Mouse (Mus musculus) embryonic facial prominence, embryonic 12.5 days (tissue): ENCODE results near the gene Asic4. TPM values are rescaled to one million over a fixed set of nuclear protein-coding genes. Genes with fewer than 3 reads are reported as not detected.

Experiments used
- ATAC-seq: fragments of 200-750 bp; cut with Nextera tagmentation; 2 replicates; pipeline ENCODE4 v1.8.0; 2017; ENCODE audit not compliant: insufficient number of reproducible peaks, insufficient read depth, low FRiP score, low TSS enrichment
- H3K27ac ChIP-seq: fragments of 300-500 bp; sonication (generic); 2 replicates; pipeline ENCODE4 v1.5.1; 2016; ENCODE audit warnings: mild to moderate bottlenecking
- H3K27me3 ChIP-seq: fragments of 300-500 bp; sonication (generic); 2 replicates; pipeline ENCODE4 v1.6.1; 2016; ENCODE audit warnings: mild to moderate bottlenecking, moderate library complexity
- H3K36me3 ChIP-seq: fragments of 300-500 bp; sonication (generic); 2 replicates; pipeline ENCODE4 v1.6.1; 2016; ENCODE audit warnings: mild to moderate bottlenecking
- H3K4me1 ChIP-seq: fragments of 300-500 bp; sonication (generic); 2 replicates; pipeline ENCODE4 v1.6.1; 2016
- H3K4me2 ChIP-seq: fragments of 300-500 bp; sonication (generic); replicated peaks from 2 replicates; pipeline ENCODE4 v1.6.1; 2016; ENCODE audit warnings: mild to moderate bottlenecking, moderate library complexity
- H3K4me3 ChIP-seq: fragments of 300-500 bp; sonication (generic); 2 replicates; pipeline ENCODE4 v1.5.1; 2016; ENCODE audit warnings: mild to moderate bottlenecking
- H3K9ac ChIP-seq: fragments of 300-500 bp; sonication (generic); 2 replicates; pipeline ENCODE4 v1.6.1; 2016; ENCODE audit warnings: mild to moderate bottlenecking, moderate library complexity
- H3K9me3 ChIP-seq: fragments of 300-500 bp; sonication (generic); 2 replicates; pipeline ENCODE4 v1.6.1; 2016; ENCODE audit warnings: mild to moderate bottlenecking, moderate library complexity
- WGBS: fragments of 180-500 bp; shearing (Covaris S2); methylation state at CpG from one replicate; pipeline ENCODE4 v1.1.7; 2016; 5-methylcytosine and 5-hydroxymethylcytosine counted together
- polyA plus RNA-seq: library from polyadenylated mRNA; unstranded; fragments of >200 nt; fragmentation: Nextera tagmentation; extraction: Ambion mirVana; gene quantifications from 2 replicates; pipeline ENCODE4 v1.2.1, GENCODE M21; 2016

Asic4 gene
- 0.64 and 0.76 TPM in 2 replicates for polyA plus RNA-seq

DNA sequence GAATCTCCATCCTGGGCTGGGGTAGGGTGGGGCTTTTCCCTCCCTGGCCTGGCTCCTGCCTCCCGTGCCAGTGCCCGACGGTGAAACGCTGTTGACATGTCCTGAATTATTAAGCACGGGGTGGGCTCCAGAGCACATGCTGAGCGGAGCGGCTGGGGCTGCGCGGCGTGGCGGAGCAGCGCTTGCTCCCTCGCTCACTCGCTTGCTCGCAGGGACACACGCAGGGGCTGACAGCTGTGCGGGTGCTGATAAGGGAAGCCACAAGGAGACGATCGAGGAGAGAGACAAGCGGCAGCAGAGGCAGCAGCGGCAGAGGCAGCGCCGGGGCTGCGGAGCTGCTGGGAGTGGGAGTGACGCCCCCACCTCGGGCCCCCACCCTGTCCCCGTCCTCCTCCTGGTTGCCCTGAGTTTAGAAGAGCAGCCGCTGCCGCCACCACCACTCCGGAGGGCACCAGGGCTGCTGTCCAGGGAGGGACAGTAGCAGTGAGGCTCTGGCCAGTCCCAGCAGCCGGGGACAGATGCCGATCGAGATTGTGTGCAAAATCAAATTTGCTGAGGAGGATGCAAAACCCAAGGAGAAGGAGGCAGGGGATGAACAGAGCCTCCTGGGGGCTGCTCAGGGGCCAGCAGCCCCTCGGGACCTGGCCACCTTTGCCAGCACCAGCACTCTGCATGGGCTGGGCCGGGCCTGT is at the start of gene Asic4:
Asic4 (plus strand) TSS at position 123 of the 692 bp plus-strand sequence.
- Histone ChIP-seq H3K9me3 (no peaks in the 10 kb centered on the region), H3K27ac (no peak within 1 kb of the TSS), H3K9ac (peak within 1 kb of the TSS; percentile 1; the same call in 1 of the 2 replicates), H3K36me3 (no peaks in the 10 kb centered on the region), H3K4me1 (peaks cover 60% of the 10 kb centered on the region), H3K4me2 (peak within 1 kb of the TSS; percentile 47), H3K4me3 (peak within 1 kb of the TSS; percentile 24), H3K27me3 (peaks cover 85% of the 10 kb centered on the region)
- ATAC-seq: no peak
- 1% methylated on average over 35 of the region's 35 CpGs for WGBS

GRCm38 (mm10) chr1:75400493-75401115 is 49.6 kb upstream of the Asic4 start:
- H3K4me2 ChIP-seq: peak overlapping the region; percentile 48
- peak overlapping the region; percentile 20; the same call in 1 of the 2 replicates for H3K4me3 ChIP-seq
- H3K9me3 ChIP-seq: no peaks in the 10 kb centered on the region
- H3K4me1 ChIP-seq: peaks cover 26% of the 10 kb centered on the region
- H3K27ac ChIP-seq: peak overlapping the region; percentile 67; the same call in 1 of the 2 replicates
- peaks cover 51% of the 10 kb centered on the region for H3K36me3 ChIP-seq
- no peaks in the 10 kb centered on the region for H3K27me3 ChIP-seq
- no peak for ATAC-seq
- H3K9ac ChIP-seq: no peak overlapping the region; the same call in 1 of the 2 replicates
- WGBS: 36% methylated on average over 6 of the region's 6 CpGs

GRCm38 (mm10) chr1:75405547-75405946 is 44.7 kb upstream of the Asic4 start:
- H3K9me3 ChIP-seq: no peaks in the 10 kb centered on the region
- no peak for ATAC-seq
- H3K36me3 ChIP-seq: peaks cover 65% of the 10 kb centered on the region
- H3K4me3 ChIP-seq: no peak overlapping the region
- H3K4me2 ChIP-seq: no peak overlapping the region
- no peaks in the 10 kb centered on the region for H3K27me3 ChIP-seq
- H3K27ac ChIP-seq: no peak overlapping the region
- 78% methylated on average over 3 of the region's 3 CpGs for WGBS
- H3K4me1 ChIP-seq: peaks cover 2% of the 10 kb centered on the region
- H3K9ac ChIP-seq: no peak overlapping the region

- ATAC-seq: no peak
- Histone ChIP-seq H3K4me3 (no peak overlapping the region), H3K4me2 (no peak overlapping the region), H3K36me3 (peaks cover 61% of the 10 kb centered on the region), H3K9ac (no peak overlapping the region), H3K4me1 (no peaks in the 10 kb centered on the region), H3K9me3 (no peaks in the 10 kb centered on the region), H3K27me3 (no peaks in the 10 kb centered on the region), H3K27ac (no peak overlapping the region)
- WGBS: 94% methylated on average over 15 of the region's 15 CpGs
Observed at GRCm38 (mm10) chr1:75406173-75406572, 44.1 kb upstream of the Asic4 start.

GRCm38 (mm10) chr1:75407056-75407455 is 43.2 kb upstream of the Asic4 start:
- Histone ChIP-seq H3K27me3 (no peaks in the 10 kb centered on the region), H3K4me2 (no peak overlapping the region), H3K36me3 (peaks cover 54% of the 10 kb centered on the region), H3K9ac (no peak overlapping the region), H3K27ac (no peak overlapping the region), H3K4me3 (no peak overlapping the region), H3K9me3 (no peaks in the 10 kb centered on the region), H3K4me1 (no peaks in the 10 kb centered on the region)
- WGBS: 95% methylated on average over 9 of the region's 9 CpGs
- no peak for ATAC-seq

DNA sequence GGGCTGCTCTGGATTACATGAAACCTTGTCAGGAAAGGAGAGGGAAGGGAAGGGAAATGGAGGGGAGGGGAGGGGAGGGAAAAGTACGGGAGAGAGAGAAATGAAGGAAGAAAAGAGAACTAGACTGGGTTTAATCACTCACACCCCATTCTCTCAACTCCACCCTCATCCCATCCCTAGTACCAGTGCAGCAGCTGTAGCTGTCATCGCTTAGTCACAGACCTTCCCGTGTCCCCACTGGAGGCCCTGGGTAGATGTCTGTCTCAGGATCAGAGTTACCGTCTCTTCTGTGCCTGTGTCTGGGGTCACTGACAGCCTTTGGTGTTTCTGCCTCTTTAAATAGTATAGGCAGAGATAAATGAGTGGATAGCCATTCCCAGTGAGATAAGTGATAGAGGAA is 42.0 kb upstream of the Asic4 start:
- Histone ChIP-seq H3K9ac (no peak overlapping the region), H3K4me3 (no peak overlapping the region), H3K36me3 (peaks cover 43% of the 10 kb centered on the region), H3K4me2 (no peak overlapping the region), H3K4me1 (peaks cover 3% of the 10 kb centered on the region; the same call in 1 of the 2 replicates), H3K27ac (no peak overlapping the region), H3K27me3 (no peaks in the 10 kb centered on the region), H3K9me3 (no peaks in the 10 kb centered on the region)
- WGBS: 79% methylated on average over 4 of the region's 4 CpGs
- ATAC-seq: no peak

DNA sequence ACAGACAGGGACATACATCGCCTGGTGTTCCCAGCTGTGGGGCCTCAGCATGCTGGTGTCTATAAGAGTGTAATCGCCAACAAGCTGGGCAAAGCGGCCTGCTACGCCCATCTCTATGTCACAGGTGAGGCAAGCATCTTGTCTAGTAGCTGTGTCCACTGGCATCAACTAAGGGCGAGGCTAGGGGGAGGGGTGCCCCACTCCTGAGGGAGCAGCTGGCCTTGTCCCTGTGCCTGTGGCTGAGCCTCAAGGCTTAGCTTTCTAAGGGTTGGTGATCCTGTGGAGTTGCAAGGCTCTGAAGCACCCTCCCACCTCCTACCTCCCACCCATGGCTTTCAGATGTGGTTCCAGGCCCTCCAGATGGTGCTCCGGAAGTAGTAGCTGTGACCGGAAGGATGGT is 40.3 kb upstream of the Asic4 start:
- Histone ChIP-seq H3K4me3 (no peak overlapping the region), H3K9me3 (no peaks in the 10 kb centered on the region), H3K9ac (no peak overlapping the region), H3K27me3 (no peaks in the 10 kb centered on the region), H3K27ac (no peak overlapping the region), H3K4me2 (no peak overlapping the region), H3K4me1 (peaks cover 8% of the 10 kb centered on the region; the same call in 1 of the 2 replicates), H3K36me3 (peaks cover 31% of the 10 kb centered on the region)
- 91% methylated on average over 7 of the region's 7 CpGs for WGBS
- ATAC-seq: no peak

GRCm38 (mm10) chr1:75412196-75412595 is 38.0 kb upstream of the Asic4 start:
- 90% methylated on average over 3 of the region's 3 CpGs for WGBS
- 0 out of 2 replicates have a peak, but pooled peaks cover 14% of the 10 kb centered on the region for H3K36me3 ChIP-seq
- ATAC-seq: no peak

GRCm38 (mm10) chr1:75413749-75414148 is 36.5 kb upstream of the Asic4 start:
- no peaks in the 10 kb centered on the region for H3K9me3 ChIP-seq
- H3K27ac ChIP-seq: no peak overlapping the region
- 0 out of 2 replicates have a peak, but pooled peaks cover 12% of the 10 kb centered on the region for H3K36me3 ChIP-seq
- no peak overlapping the region for H3K9ac ChIP-seq
- ATAC-seq: no peak
- H3K4me3 ChIP-seq: no peak overlapping the region
- peaks cover 8% of the 10 kb centered on the region; the same call in 1 of the 2 replicates for H3K4me1 ChIP-seq
- no peak overlapping the region for H3K4me2 ChIP-seq
- no peaks in the 10 kb centered on the region for H3K27me3 ChIP-seq
- 58% methylated on average over 3 of the region's 3 CpGs for WGBS

More at GRCm38 (mm10) chr1:75412196-75412595, 38.0 kb upstream of the Asic4 start:
- Histone ChIP-seq H3K4me2 (no peak overlapping the region), H3K9ac (no peak overlapping the region), H3K27me3 (no peaks in the 10 kb centered on the region), H3K4me1 (peaks cover 8% of the 10 kb centered on the region; the same call in 1 of the 2 replicates), H3K9me3 (no peaks in the 10 kb centered on the region), H3K4me3 (no peak overlapping the region), H3K27ac (no peak overlapping the region)

DNA sequence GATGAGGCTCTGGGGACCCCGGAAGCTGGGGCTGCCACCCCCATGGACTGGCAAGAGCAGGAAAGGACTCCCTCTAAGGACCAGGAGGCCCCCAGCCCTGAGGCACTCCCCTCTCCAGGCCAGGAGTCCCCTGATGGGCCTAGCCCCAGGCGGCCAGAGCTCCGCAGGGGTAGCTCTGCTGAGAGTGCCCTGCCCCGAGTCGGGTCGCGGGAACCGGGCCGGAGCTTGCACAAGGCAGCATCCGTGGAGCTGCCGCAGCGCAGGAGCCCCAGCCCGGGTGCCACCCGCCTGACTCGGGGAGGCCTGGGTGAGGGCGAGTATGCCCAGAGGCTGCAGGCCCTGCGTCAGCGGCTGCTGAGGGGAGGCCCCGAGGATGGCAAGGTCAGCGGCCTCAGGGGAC is 28.4 kb upstream of the Asic4 start:
- 7% methylated on average over 20 of the region's 20 CpGs for WGBS
- Histone ChIP-seq H3K4me1 (peaks cover 24% of the 10 kb centered on the region), H3K36me3 (0 out of 2 replicates have a peak, but pooled peaks cover 7% of the 10 kb centered on the region), H3K9me3 (no peaks in the 10 kb centered on the region), H3K4me3 (peak overlapping the region; percentile 35), H3K27me3 (peaks cover 46% of the 10 kb centered on the region), H3K27ac (no peak overlapping the region), H3K4me2 (peak overlapping the region; percentile 67), H3K9ac (peak overlapping the region; percentile 46)
- ATAC-seq: no peak

DNA sequence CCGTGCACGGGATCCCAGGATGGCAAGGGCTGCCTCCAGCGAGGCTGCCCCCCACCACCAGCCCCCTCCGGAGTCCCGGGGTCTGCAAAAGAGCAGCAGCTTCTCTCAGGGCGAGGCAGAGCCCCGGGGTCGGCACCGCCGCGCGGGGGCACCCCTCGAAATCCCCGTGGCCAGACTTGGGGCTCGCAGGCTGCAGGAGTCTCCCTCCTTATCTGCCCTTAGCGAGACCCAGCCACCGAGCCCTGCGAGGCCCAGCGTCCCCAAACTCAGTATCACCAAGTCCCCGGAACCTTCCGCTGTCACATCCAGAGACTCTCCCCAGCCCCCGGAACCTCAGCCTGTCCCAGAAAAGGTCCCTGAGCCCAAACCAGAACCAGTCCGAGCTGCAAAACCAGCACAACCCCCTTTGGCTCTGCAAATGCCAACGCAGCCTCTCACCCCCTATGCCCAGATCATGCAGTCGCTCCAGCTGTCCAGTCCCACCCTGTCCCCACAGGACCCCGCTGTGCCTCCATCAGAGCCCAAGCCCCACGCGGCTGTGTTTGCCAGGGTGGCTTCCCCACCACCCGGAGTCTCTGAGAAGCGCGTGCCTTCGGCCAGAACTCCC is 27.9 kb upstream of the Asic4 start:
- peaks cover 24% of the 10 kb centered on the region for H3K4me1 ChIP-seq
- no peak overlapping the region for H3K27ac ChIP-seq
- peak overlapping the region; percentile 46 for H3K9ac ChIP-seq
- 2% methylated on average over 31 of the region's 32 CpGs for WGBS
- H3K4me2 ChIP-seq: peak overlapping the region; percentile 67
- no peak for ATAC-seq
- no peaks in the 10 kb centered on the region for H3K9me3 ChIP-seq
- peaks cover 46% of the 10 kb centered on the region for H3K27me3 ChIP-seq
- 0 out of 2 replicates have a peak, but pooled peaks cover 7% of the 10 kb centered on the region for H3K36me3 ChIP-seq
- peak overlapping the region; percentile 35 for H3K4me3 ChIP-seq
